Mouse (Mus musculus): ENCODE data around the gene D430042O09Rik.

DNA sequence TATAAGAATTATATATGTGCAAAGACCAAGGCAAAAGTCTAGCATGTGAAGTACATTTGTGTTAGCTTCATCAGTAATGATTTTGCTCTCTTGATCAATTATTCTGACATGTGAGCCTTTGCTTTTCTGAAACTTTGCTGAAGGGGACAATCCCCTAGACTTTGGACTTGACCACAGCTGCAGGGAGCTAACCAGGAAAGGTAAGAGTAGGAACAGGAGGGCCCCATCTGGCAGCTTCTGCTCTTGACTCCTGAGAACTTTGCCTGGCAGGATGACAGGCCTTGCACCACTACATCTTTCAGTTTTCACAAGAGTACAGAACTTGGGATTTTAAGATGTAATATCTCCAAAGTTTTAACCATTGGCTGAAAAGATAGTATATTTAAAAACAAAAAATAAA is 9.9 kb downstream of the D430042O09Rik start:
- no peak for TF ChIP-seq CTCF (IDR thresholded peaks at IDR 0.05; ENCODE audit: low read depth, low read length)
- TF ChIP-seq POLR2A (IDR thresholded peaks at IDR 0.05; ENCODE audit: extremely low read depth, insufficient read depth, low read length), result no peak

Measured in liver, adult 2 months (tissue).